Mouse (Mus musculus) forebrain, embryonic 14.5 days (tissue): ENCODE measurements around the gene Surf2. TPM values are rescaled to one million over a fixed set of nuclear protein-coding genes. Genes with fewer than 3 reads are reported as not detected.
"Not testable (repeated sequence)": the region's sequence is repeated elsewhere in the genome, so short reads cannot be mapped to it uniquely, and the experiment has no call there.

Experiments
- ATAC-seq: fragments of 200-750 bp; cut with Nextera tagmentation; 2 replicates; pipeline ENCODE4 v1.8.0; 2017; ENCODE audit warnings: mild to moderate bottlenecking, moderate library complexity
- DNase-seq: peaks from one replicate; pipeline ENCODE4 v3.0.0-alpha.2; 2015; ENCODE audit warnings: low spot score
- H3K27ac ChIP-seq: fragments of 300-500 bp; sonication (generic); 2 replicates; pipeline ENCODE4 v1.5.1; 2014; ENCODE audit warnings: low read depth, mild to moderate bottlenecking, control low read depth, low read length, moderate library complexity
- H3K27me3 ChIP-seq: fragments of 300-500 bp; sonication (generic); replicated peaks from 2 replicates; pipeline ENCODE4 v1.6.1; 2014; ENCODE audit warnings: low read length, control low read depth, mixed read lengths; ENCODE audit not compliant: control insufficient read depth, insufficient read depth
- H3K36me3 ChIP-seq: fragments of 300-500 bp; sonication (generic); 2 replicates; pipeline ENCODE4 v1.6.1; 2014; ENCODE audit warnings: low read length, control low read depth; ENCODE audit not compliant: control insufficient read depth, insufficient read depth
- H3K4me1 ChIP-seq: fragments of 300-500 bp; sonication (generic); 2 replicates; pipeline ENCODE4 v1.6.1; 2014; ENCODE audit warnings: antibody characterized with exemption, low read length, control low read depth; ENCODE audit not compliant: control insufficient read depth, insufficient read depth
- H3K4me2 ChIP-seq: fragments of 300-500 bp; sonication (generic); 2 replicates; pipeline ENCODE4 v1.6.1; 2014; ENCODE audit warnings: mild to moderate bottlenecking, control low read depth, low read length
- H3K4me3 ChIP-seq: fragments of 300-500 bp; sonication (generic); 2 replicates; pipeline ENCODE4 v1.5.1; 2014; ENCODE audit warnings: low read depth, low read length, control low read depth
- H3K9ac ChIP-seq: fragments of 300-500 bp; sonication (generic); 2 replicates; pipeline ENCODE4 v1.6.1; 2014; ENCODE audit warnings: mild to moderate bottlenecking, low read length, control low read depth, moderate library complexity
- H3K9me3 ChIP-seq: fragments of 300-500 bp; sonication (generic); replicated peaks from 2 replicates; pipeline ENCODE4 v1.6.1; 2016; ENCODE audit warnings: low read length, control low read depth, mixed read lengths; ENCODE audit not compliant: control insufficient read depth
- WGBS: fragments of 180-500 bp; shearing (Covaris S2); extraction: QIAGEN DNeasy Blood & Tissue Kit; methylation state at CpG from one replicate; pipeline ENCODE4 v1.1.7; 2014; 5-methylcytosine and 5-hydroxymethylcytosine counted together
- polyA plus RNA-seq: library from polyadenylated mRNA; unstranded; fragments of >200 nt; fragmentation: Nextera tagmentation; extraction: Ambion mirVana; gene quantifications from 2 replicates; pipeline ENCODE4 v1.2.1, GENCODE M21; 2014

Surf2 gene
- 53.3 and 54.0 TPM in 2 replicates for polyA plus RNA-seq

GRCm38 (mm10) chr2:26915927-26916728 is at the start of gene Surf2, which contains the start of gene Surf1:
Gene Surf2 (plus strand): TSS chr2:26916367.
Gene Surf1 (minus strand): TSS chr2:26916530.
- Histone ChIP-seq H3K9ac (peak within 1 kb of the TSS; percentile 83), H3K27me3 (no peaks in the 10 kb centered on the region), H3K9me3 (no peaks in the 10 kb centered on the region), H3K36me3 (peaks cover 74% of the 10 kb centered on the region), H3K27ac (peak within 1 kb of the TSS; percentile 67; the same call in 1 of the 2 replicates), H3K4me3 (peak within 1 kb of the TSS; percentile 67), H3K4me2 (peak within 1 kb of the TSS; percentile 99), H3K4me1 (peaks cover 28% of the 10 kb centered on the region)
- ATAC-seq (peak; percentile 83), DNase-seq (peak; percentile 88)
- WGBS = 3% methylated on average over 47 of the region's 47 CpGs

GRCm38 (mm10) chr2:26870666-26871065 is 45.5 kb upstream of the Surf2 start:
- Histone ChIP-seq H3K9me3 (no peaks in the 10 kb centered on the region), H3K9ac (no peak overlapping the region), H3K27ac (no peak overlapping the region), H3K4me2 (no peak overlapping the region), H3K4me3 (no peak overlapping the region), H3K4me1 (no peaks in the 10 kb centered on the region), H3K27me3 (no peaks in the 10 kb centered on the region), H3K36me3 (no peaks in the 10 kb centered on the region)
- DNase-seq (no peak), ATAC-seq (no peak)
- 75% methylated on average over 6 of the region's 6 CpGs for WGBS

GRCm38 (mm10) chr2:26878571-26878970 is 37.6 kb upstream of the Surf2 start:
- no peak overlapping the region for H3K4me2 ChIP-seq
- H3K27me3 ChIP-seq = no peaks in the 10 kb centered on the region
- H3K4me3 ChIP-seq = no peak overlapping the region
- no peaks in the 10 kb centered on the region for H3K9me3 ChIP-seq
- ATAC-seq (no peak), DNase-seq (no peak)
- no peak overlapping the region for H3K27ac ChIP-seq
- H3K9ac ChIP-seq = no peak overlapping the region
- no peaks in the 10 kb centered on the region for H3K4me1 ChIP-seq
- no peaks in the 10 kb centered on the region for H3K36me3 ChIP-seq

- WGBS = 76% methylated on average over 2 of the region's 2 CpGs
- not testable (repeated sequence) for H3K27ac ChIP-seq, H3K4me1 ChIP-seq, H3K9me3 ChIP-seq, H3K9ac ChIP-seq, DNase-seq, ATAC-seq, H3K4me2 ChIP-seq, H3K27me3 ChIP-seq, H3K4me3 ChIP-seq
- H3K36me3 ChIP-seq = peaks cover 18% of the 10 kb centered on the region
Observed at GRCm38 (mm10) chr2:26885541-26885940, 30.6 kb upstream of the Surf2 start.

GRCm38 (mm10) chr2:26886170-26886569 is 30.0 kb upstream of the Surf2 start:
- not testable (repeated sequence) for ATAC-seq, H3K4me3 ChIP-seq, H3K9me3 ChIP-seq, H3K9ac ChIP-seq, H3K4me1 ChIP-seq, H3K27ac ChIP-seq, DNase-seq, H3K27me3 ChIP-seq, H3K4me2 ChIP-seq
- peaks cover 24% of the 10 kb centered on the region for H3K36me3 ChIP-seq
- 49% methylated on average over 4 of the region's 4 CpGs for WGBS

- no peak overlapping the region for H3K4me2 ChIP-seq
- 88% methylated on average over 4 of the region's 4 CpGs for WGBS
- peaks cover 83% of the 10 kb centered on the region for H3K36me3 ChIP-seq
- H3K4me1 ChIP-seq = no peaks in the 10 kb centered on the region
- no peaks in the 10 kb centered on the region for H3K9me3 ChIP-seq
- no peak for DNase-seq
- H3K27me3 ChIP-seq = no peaks in the 10 kb centered on the region
- ATAC-seq = no peak
- no peak overlapping the region for H3K4me3 ChIP-seq
- H3K9ac ChIP-seq = no peak overlapping the region
- H3K27ac ChIP-seq = no peak overlapping the region
Observed at GRCm38 (mm10) chr2:26895898-26896297, 20.3 kb upstream of the Surf2 start.

- no peak overlapping the region for H3K4me2 ChIP-seq
- H3K27me3 ChIP-seq = no peaks in the 10 kb centered on the region
- no peak overlapping the region for H3K27ac ChIP-seq
- DNase-seq = no peak
- no peak overlapping the region for H3K9ac ChIP-seq
- no peak overlapping the region for H3K4me3 ChIP-seq
- peaks cover 14% of the 10 kb centered on the region for H3K4me1 ChIP-seq
- peaks cover 57% of the 10 kb centered on the region for H3K36me3 ChIP-seq
- ATAC-seq = no peak
- H3K9me3 ChIP-seq = no peaks in the 10 kb centered on the region
- 78% methylated on average over 1 of the region's 1 CpGs for WGBS
Observed at GRCm38 (mm10) chr2:26900731-26901130, 15.4 kb upstream of the Surf2 start.

- DNase-seq (no peak), ATAC-seq (no peak)
- Histone ChIP-seq H3K27me3 (no peaks in the 10 kb centered on the region), H3K4me1 (peaks cover 14% of the 10 kb centered on the region), H3K27ac (no peak overlapping the region), H3K4me2 (peak overlapping the region; percentile 84), H3K4me3 (peak overlapping the region; percentile 80), H3K36me3 (peaks cover 58% of the 10 kb centered on the region), H3K9me3 (no peaks in the 10 kb centered on the region), H3K9ac (peak overlapping the region; percentile 82)
- 10% methylated on average over 7 of the region's 7 CpGs for WGBS
Observed at GRCm38 (mm10) chr2:26901834-26902400, 14.2 kb upstream of the Surf2 start.
